Mouse (Mus musculus): Measurements from ENCODE around the gene Mpv17. TPM values are rescaled to one million over a fixed set of nuclear protein-coding genes. Genes with fewer than 3 reads are reported as not detected.
A peak's percentile ranks its signal among the peaks of the same experiment; 100 is the strongest.

Gene Mpv17
- polyA plus RNA-seq, 1 experiment from 2014 or later, result 72.3 TPM

DNA sequence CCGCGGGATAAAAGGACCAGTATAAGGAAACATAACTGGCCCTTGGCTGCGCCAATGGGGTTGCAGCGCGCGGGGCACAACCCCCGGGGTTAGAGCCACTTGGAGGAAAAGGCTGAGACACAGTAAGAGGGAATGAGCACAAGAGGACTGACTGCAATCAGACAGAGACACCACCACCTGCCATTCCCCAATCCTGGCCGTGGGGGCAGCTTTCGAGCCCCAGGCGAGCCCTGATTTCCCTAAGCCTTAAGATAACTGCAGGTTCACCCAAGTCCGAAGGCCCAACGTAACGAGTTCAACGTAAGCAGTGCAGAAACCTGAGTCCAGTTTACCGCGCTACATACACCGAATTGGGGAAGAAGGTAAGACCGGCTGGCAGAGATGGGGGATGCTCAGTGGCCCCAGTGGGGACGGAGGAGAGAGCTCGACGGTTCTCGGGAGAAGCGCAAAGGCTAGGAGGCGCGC lies 25.3 kb upstream of the Mpv17 start:
- ATAC-seq (ENCODE audit: insufficient number of reproducible peaks, insufficient read depth, low FRiP score, low read depth), result peak; percentile 42; the same call in 1 of the 2 replicates
- no peaks in the 10 kb centered on the region for H3K27me3 ChIP-seq (ENCODE audit: control insufficient read depth, insufficient read depth, low read length)
- WGBS, result under 1% methylated on average over 25 of the region's 25 CpGs

DNA sequence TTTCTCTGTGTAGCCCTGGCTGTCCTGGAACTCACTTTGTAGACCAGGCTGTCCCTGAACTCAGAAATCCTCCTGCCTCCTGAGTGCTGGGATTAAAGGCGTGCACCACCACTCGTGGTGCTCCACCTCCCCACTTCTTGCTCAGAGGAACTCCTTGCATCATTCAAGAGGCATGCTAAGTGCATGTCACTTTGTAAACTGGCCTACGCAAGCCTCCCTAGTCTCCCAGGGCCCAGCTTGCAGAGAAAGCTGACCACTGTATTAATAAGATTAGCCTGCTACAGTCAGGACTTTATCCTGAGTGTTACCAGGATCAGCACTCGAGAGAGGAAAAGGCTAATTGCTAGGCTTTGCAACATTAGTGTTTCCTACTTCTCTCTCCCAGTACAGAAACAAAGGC lies 14.6 kb upstream of the Mpv17 start:
- no peaks in the 10 kb centered on the region for H3K9me3 ChIP-seq (ENCODE audit: control insufficient read depth, low read depth, low read length)
- no peak for ATAC-seq (ENCODE audit: insufficient number of reproducible peaks, insufficient read depth, low FRiP score, low read depth)
- no peak overlapping the region for H3K9ac ChIP-seq (replicated peaks; ENCODE audit: low read depth, low read length)
- H3K27ac ChIP-seq (ENCODE audit: low read length), result no peak overlapping the region
- no peaks in the 10 kb centered on the region for H3K4me1 ChIP-seq (ENCODE audit: control insufficient read depth, insufficient read depth, low read length)
- no peak overlapping the region for H3K4me3 ChIP-seq (ENCODE audit: low read depth, low read length)
- no peak overlapping the region for H3K4me2 ChIP-seq (replicated peaks; ENCODE audit: low read depth, low read length)
- WGBS, result 87% methylated on average over 4 of the region's 4 CpGs
- no peaks in the 10 kb centered on the region for H3K27me3 ChIP-seq (ENCODE audit: control insufficient read depth, insufficient read depth, low read length)
- H3K36me3 ChIP-seq (ENCODE audit: control insufficient read depth, insufficient read depth, low read length), result peaks cover 73% of the 10 kb centered on the region

More for the DNA sequence above, 25.3 kb upstream of the Mpv17 start:
- Histone ChIP-seq H3K27ac (ENCODE audit: low read length) (peak overlapping the region; percentile 97), H3K9ac (replicated peaks; ENCODE audit: low read depth, low read length) (peak overlapping the region; percentile 63), H3K36me3 (ENCODE audit: control insufficient read depth, insufficient read depth, low read length) (no peaks in the 10 kb centered on the region; the same call in 1 of the 2 replicates), H3K4me3 (ENCODE audit: low read depth, low read length) (peak overlapping the region; percentile 93), H3K4me1 (ENCODE audit: control insufficient read depth, insufficient read depth, low read length) (no peaks in the 10 kb centered on the region), H3K4me2 (replicated peaks; ENCODE audit: low read depth, low read length) (peak overlapping the region; percentile 72), H3K9me3 (ENCODE audit: control insufficient read depth, low read depth, low read length) (no peaks in the 10 kb centered on the region)

DNA sequence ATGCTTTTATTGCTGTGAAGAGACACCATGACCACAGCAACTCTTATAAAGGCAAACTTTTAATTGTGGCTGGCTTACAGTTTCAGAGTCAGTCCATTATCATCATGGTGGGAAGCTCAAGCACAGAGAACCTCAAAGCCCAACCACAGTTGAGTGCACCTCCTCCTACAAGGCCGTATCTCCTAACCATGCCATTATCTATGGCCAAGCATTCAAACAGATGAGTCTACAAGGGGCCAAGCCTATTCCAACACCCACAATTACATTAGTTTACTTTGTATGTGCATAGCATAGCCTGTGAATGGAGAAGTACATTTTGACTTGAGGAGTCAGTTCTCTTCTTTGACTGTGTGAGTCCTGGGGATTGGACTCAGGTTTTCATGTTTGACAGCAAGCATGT lies 10.8 kb upstream of the Mpv17 start:
- 92% methylated on average over 1 of the region's 1 CpGs for WGBS
- Histone ChIP-seq H3K27me3 (ENCODE audit: control insufficient read depth, insufficient read depth, low read length) (no peaks in the 10 kb centered on the region), H3K4me3 (ENCODE audit: low read depth, low read length) (no peak overlapping the region), H3K9me3 (ENCODE audit: control insufficient read depth, low read depth, low read length) (no peaks in the 10 kb centered on the region), H3K36me3 (ENCODE audit: control insufficient read depth, insufficient read depth, low read length) (peaks cover 69% of the 10 kb centered on the region), H3K27ac (ENCODE audit: low read length) (no peak overlapping the region), H3K4me2 (replicated peaks; ENCODE audit: low read depth, low read length) (no peak overlapping the region), H3K4me1 (ENCODE audit: control insufficient read depth, insufficient read depth, low read length) (no peaks in the 10 kb centered on the region), H3K9ac (replicated peaks; ENCODE audit: low read depth, low read length) (no peak overlapping the region)
- no peak for ATAC-seq (ENCODE audit: insufficient number of reproducible peaks, insufficient read depth, low FRiP score, low read depth)

DNA sequence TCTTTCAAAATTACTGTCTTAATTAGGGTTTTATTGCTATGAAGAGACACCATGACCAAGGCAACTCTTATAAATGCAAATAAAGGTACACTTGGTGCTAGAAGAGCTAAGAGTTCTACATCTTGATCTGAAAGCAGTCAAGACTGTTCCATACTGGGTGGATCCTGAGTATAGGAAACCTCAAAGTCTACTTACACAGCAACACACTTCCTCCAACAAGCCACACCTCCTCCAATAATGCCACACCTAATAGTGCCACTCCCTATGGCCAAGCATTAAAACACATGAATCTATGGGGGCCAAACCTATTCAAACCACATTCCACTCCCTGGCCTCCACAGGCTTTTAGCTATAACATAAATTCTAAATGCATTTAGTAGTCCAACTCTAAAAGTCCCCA lies 8.4 kb upstream of the Mpv17 start:
- Histone ChIP-seq H3K4me3 (ENCODE audit: low read depth, low read length) (no peak overlapping the region), H3K4me1 (ENCODE audit: control insufficient read depth, insufficient read depth, low read length) (no peaks in the 10 kb centered on the region), H3K9ac (replicated peaks; ENCODE audit: low read depth, low read length) (no peak overlapping the region), H3K27ac (ENCODE audit: low read length) (no peak overlapping the region), H3K9me3 (ENCODE audit: control insufficient read depth, low read depth, low read length) (no peaks in the 10 kb centered on the region), H3K4me2 (replicated peaks; ENCODE audit: low read depth, low read length) (no peak overlapping the region), H3K36me3 (ENCODE audit: control insufficient read depth, insufficient read depth, low read length) (peaks cover 71% of the 10 kb centered on the region), H3K27me3 (ENCODE audit: control insufficient read depth, insufficient read depth, low read length) (no peaks in the 10 kb centered on the region)
- no peak for ATAC-seq (ENCODE audit: insufficient number of reproducible peaks, insufficient read depth, low FRiP score, low read depth)

DNA sequence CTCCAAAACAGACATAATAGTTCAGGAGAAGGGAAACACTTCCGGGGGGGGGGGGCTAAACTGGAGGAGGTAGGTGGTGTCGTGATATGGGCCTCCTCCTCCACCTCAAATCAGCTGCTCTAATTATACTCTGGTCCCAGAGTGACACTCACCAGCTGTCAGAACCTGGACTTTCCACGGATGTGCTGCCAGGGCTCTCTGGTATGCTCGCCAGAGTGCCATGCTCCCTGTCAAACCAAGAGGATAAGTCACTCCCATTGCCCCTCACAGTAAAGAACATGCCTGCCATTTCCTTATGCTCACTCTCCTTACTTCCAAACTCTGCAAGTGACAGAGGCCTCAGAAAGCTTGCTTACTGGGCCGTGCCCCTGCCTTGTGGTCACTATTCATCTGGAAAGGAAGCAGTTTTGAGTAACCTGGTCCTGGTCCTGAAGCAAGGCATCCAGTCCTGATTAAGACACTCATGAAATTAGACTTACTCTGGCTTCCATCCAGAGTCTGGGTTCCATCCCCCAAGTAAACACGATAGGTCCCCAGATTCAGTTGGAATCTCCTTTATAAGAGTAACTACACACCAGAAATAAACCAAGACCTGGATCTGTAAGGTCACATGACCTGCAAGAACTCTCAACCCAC lies 417 bp downstream of the Mpv17 start:
- 0 out of 2 replicates have a peak, but pooled peaks have one; percentile 3 for ATAC-seq (ENCODE audit: insufficient number of reproducible peaks, insufficient read depth, low FRiP score, low read depth)
- Histone ChIP-seq H3K4me3 (ENCODE audit: low read depth, low read length) (peak overlapping the region; percentile 49), H3K4me2 (replicated peaks; ENCODE audit: low read depth, low read length) (peak overlapping the region; percentile 71), H3K27ac (ENCODE audit: low read length) (no peak overlapping the region; the same call in 1 of the 2 replicates), H3K36me3 (ENCODE audit: control insufficient read depth, insufficient read depth, low read length) (peaks cover 20% of the 10 kb centered on the region), H3K27me3 (ENCODE audit: control insufficient read depth, insufficient read depth, low read length) (no peaks in the 10 kb centered on the region), H3K9me3 (ENCODE audit: control insufficient read depth, low read depth, low read length) (no peaks in the 10 kb centered on the region), H3K4me1 (ENCODE audit: control insufficient read depth, insufficient read depth, low read length) (peaks cover 6% of the 10 kb centered on the region), H3K9ac (replicated peaks; ENCODE audit: low read depth, low read length) (peak overlapping the region; percentile 28)
- WGBS, result 32% methylated on average over 6 of the region's 6 CpGs

DNA sequence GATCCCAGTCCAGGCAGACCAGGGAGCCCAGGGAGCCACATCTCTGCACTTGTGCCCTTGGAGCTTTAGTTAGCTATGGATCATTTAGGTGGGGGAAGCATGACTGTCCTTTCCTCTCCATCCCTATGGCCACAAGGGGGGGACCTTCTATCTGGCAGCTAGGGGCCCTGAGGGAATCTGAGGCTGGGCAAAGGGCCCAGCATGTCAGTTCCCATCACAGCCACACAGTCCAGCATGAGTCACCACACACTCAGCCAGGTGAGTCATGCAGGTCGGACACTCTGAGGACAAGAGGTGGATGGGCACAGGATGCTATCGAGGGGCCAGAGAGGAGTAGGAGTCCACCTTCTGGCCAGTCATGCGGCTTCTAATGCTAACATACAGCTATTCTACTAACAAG lies 2.3 kb downstream of the Mpv17 start:
- Histone ChIP-seq H3K9ac (replicated peaks; ENCODE audit: low read depth, low read length) (no peak overlapping the region), H3K27ac (ENCODE audit: low read length) (no peak overlapping the region), H3K4me1 (ENCODE audit: control insufficient read depth, insufficient read depth, low read length) (peaks cover 6% of the 10 kb centered on the region), H3K4me3 (ENCODE audit: low read depth, low read length) (no peak overlapping the region), H3K9me3 (ENCODE audit: control insufficient read depth, low read depth, low read length) (no peaks in the 10 kb centered on the region), H3K36me3 (ENCODE audit: control insufficient read depth, insufficient read depth, low read length) (peaks cover under 1% of the 10 kb centered on the region), H3K27me3 (ENCODE audit: control insufficient read depth, insufficient read depth, low read length) (no peaks in the 10 kb centered on the region), H3K4me2 (replicated peaks; ENCODE audit: low read depth, low read length) (no peak overlapping the region)
- 85% methylated on average over 3 of the region's 3 CpGs for WGBS
- ATAC-seq (ENCODE audit: insufficient number of reproducible peaks, insufficient read depth, low FRiP score, low read depth), result no peak

DNA sequence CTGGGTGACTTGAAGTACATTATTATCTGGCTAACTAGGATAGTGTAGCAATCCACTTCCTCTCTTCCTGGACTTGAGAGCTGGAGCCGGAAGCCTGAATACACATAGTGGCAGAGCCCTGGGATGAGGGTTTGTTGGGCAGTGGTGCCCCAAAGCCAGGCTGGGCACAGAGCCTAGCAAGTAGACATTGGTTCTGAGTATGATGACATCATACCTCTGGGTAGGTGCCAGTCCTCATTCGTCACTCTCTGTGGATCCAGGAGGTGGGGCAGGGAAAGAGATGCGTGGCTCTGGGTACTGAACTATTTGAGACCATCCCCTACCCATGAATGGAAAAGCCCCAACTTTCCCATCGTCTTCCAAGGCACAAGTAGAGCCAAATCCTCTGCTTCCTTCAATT lies 4.3 kb downstream of the Mpv17 start:
- no peak overlapping the region for H3K9ac ChIP-seq (replicated peaks; ENCODE audit: low read depth, low read length)
- H3K4me3 ChIP-seq (ENCODE audit: low read depth, low read length), result no peak overlapping the region
- H3K4me2 ChIP-seq (replicated peaks; ENCODE audit: low read depth, low read length), result no peak overlapping the region
- peaks cover 6% of the 10 kb centered on the region for H3K4me1 ChIP-seq (ENCODE audit: control insufficient read depth, insufficient read depth, low read length)
- no peaks in the 10 kb centered on the region for H3K27me3 ChIP-seq (ENCODE audit: control insufficient read depth, insufficient read depth, low read length)
- H3K9me3 ChIP-seq (ENCODE audit: control insufficient read depth, low read depth, low read length), result no peaks in the 10 kb centered on the region
- WGBS, result 93% methylated on average over 4 of the region's 4 CpGs
- ATAC-seq (ENCODE audit: insufficient number of reproducible peaks, insufficient read depth, low FRiP score, low read depth), result no peak
- H3K36me3 ChIP-seq (ENCODE audit: control insufficient read depth, insufficient read depth, low read length), result no peaks in the 10 kb centered on the region; the same call in none of the 2 replicates
- H3K27ac ChIP-seq (ENCODE audit: low read length), result no peak overlapping the region

DNA sequence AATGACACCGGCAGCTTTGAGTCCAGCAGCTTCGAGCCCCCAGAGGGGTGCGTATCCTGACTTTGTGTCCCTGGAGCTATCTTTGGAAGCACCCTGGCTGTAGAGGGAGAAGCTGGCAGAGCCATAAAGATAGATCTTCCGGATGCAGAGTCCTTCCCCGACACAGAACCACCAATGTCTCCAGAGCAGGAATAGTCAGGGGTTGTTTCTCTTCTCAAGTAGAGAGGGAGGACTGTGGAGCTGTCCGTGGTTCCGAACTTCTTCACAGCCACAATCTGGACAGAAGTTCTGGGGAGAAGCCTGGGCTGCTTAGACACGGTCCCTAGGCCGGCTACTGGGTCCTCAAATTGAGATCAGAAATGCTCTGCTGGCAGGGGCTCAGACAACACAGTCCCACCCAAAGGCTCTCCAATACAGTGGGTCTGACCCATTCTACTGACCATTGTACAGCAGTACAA lies 15.1 kb downstream of the Mpv17 start:
- Histone ChIP-seq H3K36me3 (ENCODE audit: control insufficient read depth, insufficient read depth, low read length) (no peaks in the 10 kb centered on the region), H3K9ac (replicated peaks; ENCODE audit: low read depth, low read length) (no peak overlapping the region), H3K4me3 (ENCODE audit: low read depth, low read length) (0 out of 2 replicates have a peak overlapping the region, but pooled peaks have one; percentile 8), H3K27me3 (ENCODE audit: control insufficient read depth, insufficient read depth, low read length) (peaks cover 48% of the 10 kb centered on the region), H3K4me2 (replicated peaks; ENCODE audit: low read depth, low read length) (no peak overlapping the region; the same call in 1 of the 2 replicates), H3K9me3 (ENCODE audit: control insufficient read depth, low read depth, low read length) (no peaks in the 10 kb centered on the region), H3K27ac (ENCODE audit: low read length) (no peak overlapping the region), H3K4me1 (ENCODE audit: control insufficient read depth, insufficient read depth, low read length) (0 out of 2 replicates have a peak, but pooled peaks cover 9% of the 10 kb centered on the region)
- ATAC-seq (ENCODE audit: insufficient number of reproducible peaks, insufficient read depth, low FRiP score, low read depth), result no peak
- 12% methylated on average over 9 of the region's 9 CpGs for WGBS

All from stomach, embryonic 14.5 days (tissue).